Mouse (Mus musculus) E14TG2a.4 (cell line): Measurements from ENCODE around the gene Chd3.

Experiments used
- CTCF ChIP-seq: conservative IDR thresholded peaks from 2 replicates; pipeline ENCODE4 v1.5.1; 2014; ENCODE audit warnings: low read length
- NANOG ChIP-seq: IDR thresholded peaks from 2 replicates; pipeline ENCODE4 v1.6.1; 2014; ENCODE audit warnings: borderline replicate concordance, low read length, mixed read lengths
- POU5F1 ChIP-seq: IDR thresholded peaks from 2 replicates; pipeline ENCODE4 v1.6.1; 2014; ENCODE audit warnings: low read length, borderline replicate concordance

DNA sequence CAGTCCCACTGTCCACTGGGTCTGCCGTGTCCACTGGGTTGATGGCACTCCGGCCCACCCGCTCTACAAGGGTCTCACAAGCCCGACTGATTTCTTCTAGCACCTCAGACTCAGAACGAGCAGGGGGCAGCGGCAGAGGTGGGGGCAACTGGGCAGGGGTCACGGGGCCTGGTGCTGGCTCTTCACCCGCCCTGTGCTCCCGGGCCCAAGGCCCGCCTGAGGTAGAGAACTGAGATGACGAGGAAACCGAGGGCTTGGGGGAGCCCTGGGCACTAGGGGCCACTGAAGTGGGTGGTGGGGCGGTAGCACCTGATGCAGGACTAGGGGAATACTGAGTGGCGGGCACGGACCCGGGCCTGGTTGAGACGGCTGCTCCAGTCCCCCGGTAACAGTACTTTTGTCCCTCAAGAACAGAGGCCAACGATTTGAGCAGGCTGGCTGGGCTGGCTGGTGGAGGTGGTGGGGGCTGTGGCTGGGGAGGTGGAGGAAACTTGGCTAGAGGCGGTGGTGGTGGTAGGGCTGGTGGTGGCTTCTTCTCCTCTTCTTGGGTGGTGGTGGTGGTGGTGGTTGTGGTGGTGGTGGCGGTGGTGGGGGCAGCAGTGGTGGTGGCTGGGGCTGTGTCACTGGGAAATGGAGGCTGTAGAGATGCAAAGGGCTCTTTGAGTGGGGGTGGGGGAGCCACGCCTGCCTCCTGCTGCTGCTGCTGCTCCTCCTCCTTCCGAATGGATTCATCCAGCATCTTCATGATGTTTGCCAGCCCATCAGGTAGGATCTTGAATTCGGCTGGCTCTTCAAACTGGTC is 35.6 kb upstream of the Chd3 start:
- TF ChIP-seq CTCF (no peak), NANOG (no peak), POU5F1 (no peak)
